15 mouse cellular contexts compared by ENCODE assay signal in genomic region chr7:27612940-27613339, GRCm38 (mm10). TPM values are rescaled to one million over a fixed set of nuclear protein-coding genes. Genes with fewer than 3 reads are reported as not detected.
DNase-seq lines count a peak whose midpoint lies in the region; ATAC-seq and TF ChIP-seq lines count a peak whose summit lies in the region.
"Had no signal": no experiment of that assay in that cellular context is flagged by ENCODE, and none has a peak within 500 bp of the region (broad histone marks: within the 10 kb centered on the region; RNA-seq: fewer than 3 reads in every experiment).

No protein-coding gene starts in this region.

- ATAC-seq in forebrain, embryonic 12.5 days (ENCODE audit: low FRiP score), result no peak
- no peak for ATAC-seq in midbrain, embryonic 14.5 days (ENCODE audit: low FRiP score, low TSS enrichment)
- ATAC-seq in erythroblast, adult 5-6 weeks (replicated peaks; ENCODE audit: low FRiP score, poor library complexity, severe bottlenecking), result no peak

- no peak for TF ChIP-seq POLR2A in brain, embryonic 14.5 days (IDR thresholded peaks at IDR 0.05; ENCODE audit: borderline replicate concordance, extremely low read depth, insufficient read depth, insufficient read length, poor library complexity, severe bottlenecking)

- no peak overlapping the region for H3K4me3 ChIP-seq in heart, embryonic 10.5 days
- no peak overlapping the region for H3K4me3 ChIP-seq in forebrain, embryonic 12.5 days (replicated peaks)
- H3K4me3 ChIP-seq in midbrain, embryonic 14.5 days (replicated peaks; ENCODE audit: low read depth, low read length), result no peak overlapping the region
- H3K4me3 ChIP-seq: erythroblast, embryonic 14.5 days; lung, embryonic 15.5 days had no signal

- peaks cover 27% of the 10 kb centered on the region for H3K4me1 ChIP-seq in heart, embryonic 10.5 days
- peaks cover 22% of the 10 kb centered on the region for H3K4me1 ChIP-seq in forebrain, embryonic 12.5 days
- H3K4me1 ChIP-seq in midbrain, embryonic 14.5 days (ENCODE audit: control insufficient read depth, insufficient read depth, low read length), result peaks cover 19% of the 10 kb centered on the region
- H3K4me1 ChIP-seq: lung, embryonic 15.5 days had no signal

- peaks cover 50% of the 10 kb centered on the region for H3K36me3 ChIP-seq in heart, embryonic 10.5 days
- H3K36me3 ChIP-seq in forebrain, embryonic 12.5 days (replicated peaks), result peaks cover 43% of the 10 kb centered on the region
- peaks cover 43% of the 10 kb centered on the region for H3K36me3 ChIP-seq in midbrain, embryonic 14.5 days (ENCODE audit: control insufficient read depth, insufficient read depth, low read length)

- H3K9ac ChIP-seq in forebrain, embryonic 12.5 days, result no peak overlapping the region
- no peak overlapping the region for H3K9ac ChIP-seq in midbrain, embryonic 14.5 days (replicated peaks; ENCODE audit: low read length)
- H3K9ac ChIP-seq: lung, embryonic 15.5 days had no signal

- H3K9me3 ChIP-seq in heart, embryonic 10.5 days, result no peaks in the 10 kb centered on the region
- no peaks in the 10 kb centered on the region for H3K9me3 ChIP-seq in forebrain, embryonic 12.5 days
- H3K9me3 ChIP-seq in midbrain, embryonic 14.5 days (ENCODE audit: control insufficient read depth, low read length), result no peaks in the 10 kb centered on the region
- H3K9me3 ChIP-seq: lung, embryonic 15.5 days had no signal

- no peak for TF ChIP-seq CTCF in brain, embryonic 14.5 days (IDR thresholded peaks at IDR 0.05; ENCODE audit: borderline replicate concordance, extremely low read depth, insufficient read depth, insufficient read length)

- 76% methylated on average over 4 of the region's 4 CpGs for WGBS in heart, embryonic 10.5 days
- WGBS in forebrain, embryonic 12.5 days, result 78% methylated on average over 4 of the region's 4 CpGs
- WGBS in midbrain, embryonic 14.5 days, result 77% methylated on average over 4 of the region's 4 CpGs

- no peak overlapping the region for H3K4me2 ChIP-seq in forebrain, embryonic 12.5 days
- H3K4me2 ChIP-seq in midbrain, embryonic 14.5 days (ENCODE audit: low read length), result no peak overlapping the region
- H3K4me2 ChIP-seq: lung, embryonic 15.5 days had no signal

- H3K27ac ChIP-seq in heart, embryonic 10.5 days, result no peak overlapping the region
- H3K27ac ChIP-seq in forebrain, embryonic 12.5 days, result peak overlapping the region; percentile 64
- 0 out of 2 replicates have a peak overlapping the region, but pooled peaks have one; percentile 3 for H3K27ac ChIP-seq in midbrain, embryonic 14.5 days (replicated peaks; ENCODE audit: low read depth, low read length)
- H3K27ac ChIP-seq: lung, embryonic 15.5 days; stomach, postnatal 0 days had no signal

- DNase-seq in heart, postnatal 4 days, result peak; percentile 54
- DNase-seq in heart, embryonic 10.5 days (ENCODE audit: low spot score), result no peak
- DNase-seq in brain, embryonic 14.5 days (ENCODE audit: low read depth), result peak; percentile 52
- DNase-seq in midbrain, embryonic 14.5 days, result peak; percentile 17
- no peak for DNase-seq in layer of hippocampus, adult 18-20 months (ENCODE audit: low spot score in 2 of 2)
- DNase-seq: adrenal gland, postnatal 14 days; gastrocnemius, postnatal 36 days; kidney, adult 9 months; liver had no signal

- no peaks in the 10 kb centered on the region for H3K27me3 ChIP-seq in heart, embryonic 10.5 days (ENCODE audit: insufficient read depth, poor library complexity, severe bottlenecking)
- no peaks in the 10 kb centered on the region for H3K27me3 ChIP-seq in forebrain, embryonic 12.5 days
- no peaks in the 10 kb centered on the region for H3K27me3 ChIP-seq in midbrain, embryonic 14.5 days (ENCODE audit: control insufficient read depth, insufficient read depth, low read length)
- H3K27me3 ChIP-seq: lung, embryonic 15.5 days had no signal

RNA-seq across cellular contexts. Expression of gene Akt2, which starts 21.6 kb away (rescaled TPM):
- 100 to 1,000 TPM; 158 to 164 TPM for total RNA-seq in heart, postnatal 4 days (2021)
- polyA plus RNA-seq in heart, embryonic 10.5 days (2016; fragmentation: Nextera tagmentation; extraction: Ambion mirVana), result 94.8 and 106 TPM in 2 replicates
- polyA plus RNA-seq in brain, embryonic 14.5 days (2012; rRNA removed), result 74.2 and 78.8 TPM in 2 replicates
- 81.2 and 84.6 TPM in 2 replicates for polyA plus RNA-seq in forebrain, embryonic 12.5 days (2016; fragmentation: Nextera tagmentation; extraction: Ambion mirVana)
- polyA plus RNA-seq in midbrain, embryonic 14.5 days (2014; fragmentation: Nextera tagmentation; extraction: Ambion mirVana), result 51.0 and 67.0 TPM in 2 replicates
- 22.7 and 25.1 TPM in 2 replicates for total RNA-seq in erythroblast, adult 5-6 weeks (2015; ENCODE audit: low replicate concordance)
- total RNA-seq in erythroblast, adult 5-6 weeks (2017; ENCODE audit: low replicate concordance), result 51.2 and 57.6 TPM in 2 replicates
- total RNA-seq in layer of hippocampus, adult 18-20 months (2021), result 100 to 1,000 TPM in 1 of 2 experiments, 10 to 100 TPM in 1; 88.8 to 103 TPM

RNA-seq across cellular contexts. Expression of gene Ttc9b, which starts 40.8 kb away (rescaled TPM):
- not detected for total RNA-seq in heart, postnatal 4 days (2021)
- not detected in 2 replicates for polyA plus RNA-seq in heart, embryonic 10.5 days (2016; fragmentation: Nextera tagmentation; extraction: Ambion mirVana)
- 57.7 and 64.6 TPM in 2 replicates for polyA plus RNA-seq in brain, embryonic 14.5 days (2012; rRNA removed)
- polyA plus RNA-seq in forebrain, embryonic 12.5 days (2016; fragmentation: Nextera tagmentation; extraction: Ambion mirVana), result 21.4 and 24.8 TPM in 2 replicates
- polyA plus RNA-seq in midbrain, embryonic 14.5 days (2014; fragmentation: Nextera tagmentation; extraction: Ambion mirVana), result 71.3 and 104 TPM in 2 replicates
- total RNA-seq in erythroblast, adult 5-6 weeks (2015; ENCODE audit: low replicate concordance), result not detected in 2 replicates
- total RNA-seq in erythroblast, adult 5-6 weeks (2017; ENCODE audit: low replicate concordance), result not detected in 2 replicates
- 10 to 100 TPM; 45.3 to 45.7 TPM for total RNA-seq in layer of hippocampus, adult 18-20 months (2021)
- total RNA-seq: gastrocnemius, postnatal 36 days; heart, postnatal 25 days had no signal
- polyA plus RNA-seq: erythroblast, embryonic 14.5 days had no signal

RNA-seq across cellular contexts. Expression of gene 2310022A10Rik, which starts 59.9 kb away (rescaled TPM):
- 10 to 100 TPM; 54.9 to 58.4 TPM for total RNA-seq in heart, postnatal 4 days (2021)
- polyA plus RNA-seq in heart, embryonic 10.5 days (2016; fragmentation: Nextera tagmentation; extraction: Ambion mirVana), result 36.3 and 37.4 TPM in 2 replicates
- polyA plus RNA-seq in brain, embryonic 14.5 days (2012; rRNA removed), result 42.8 and 52.7 TPM in 2 replicates
- 38.7 and 39.6 TPM in 2 replicates for polyA plus RNA-seq in forebrain, embryonic 12.5 days (2016; fragmentation: Nextera tagmentation; extraction: Ambion mirVana)
- 26.3 and 35.3 TPM in 2 replicates for polyA plus RNA-seq in midbrain, embryonic 14.5 days (2014; fragmentation: Nextera tagmentation; extraction: Ambion mirVana)
- 2.9 TPM in 1 of 2 replicates, not detected in the other for total RNA-seq in erythroblast, adult 5-6 weeks (2015; ENCODE audit: low replicate concordance)
- 3.6 and 10.4 TPM in 2 replicates for total RNA-seq in erythroblast, adult 5-6 weeks (2017; ENCODE audit: low replicate concordance)
- total RNA-seq in layer of hippocampus, adult 18-20 months (2021), result 10 to 100 TPM; 24.7 to 26.5 TPM

RNA-seq across cellular contexts. Expression of gene Pld3, which starts 59.9 kb away (rescaled TPM):
- 10 to 100 TPM; 28.9 to 32.4 TPM for total RNA-seq in heart, postnatal 4 days (2021)
- 54.1 and 55.6 TPM in 2 replicates for polyA plus RNA-seq in heart, embryonic 10.5 days (2016; fragmentation: Nextera tagmentation; extraction: Ambion mirVana)
- polyA plus RNA-seq in brain, embryonic 14.5 days (2012; rRNA removed), result 192 and 200 TPM in 2 replicates
- polyA plus RNA-seq in forebrain, embryonic 12.5 days (2016; fragmentation: Nextera tagmentation; extraction: Ambion mirVana), result 58.1 and 58.2 TPM in 2 replicates
- polyA plus RNA-seq in midbrain, embryonic 14.5 days (2014; fragmentation: Nextera tagmentation; extraction: Ambion mirVana), result 114 and 134 TPM in 2 replicates
- total RNA-seq in erythroblast, adult 5-6 weeks (2015; ENCODE audit: low replicate concordance), result 128 and 139 TPM in 2 replicates
- 73.6 and 84.7 TPM in 2 replicates for total RNA-seq in erythroblast, adult 5-6 weeks (2017; ENCODE audit: low replicate concordance)
- total RNA-seq in layer of hippocampus, adult 18-20 months (2021), result 100 to 1,000 TPM; 575 to 580 TPM

Comparison
In these comparisons a context has a peak if more than half of its experiments do, and no peak if none do; other contexts are left out.
1. DNase-seq: peak in heart, postnatal 4 days (single experiment), brain, embryonic 14.5 days (single experiment) and midbrain, embryonic 14.5 days (single experiment); none in heart, embryonic 10.5 days (single experiment) and layer of hippocampus, adult 18-20 months (0 of 2).
2. RNA of gene Ttc9b, which starts 40.8 kb away (polyA plus RNA-seq): 71.3 to 104 TPM in midbrain, embryonic 14.5 days, 57.7 to 64.6 TPM in brain, embryonic 14.5 days and 21.4 to 24.8 TPM in forebrain, embryonic 12.5 days; not detected in heart, embryonic 10.5 days; every median in the first group is over 10 times any median in the second.